Mouse (Mus musculus): Measurements from ENCODE around the gene Tmub2. TPM values are rescaled to one million over a fixed set of nuclear protein-coding genes. Genes with fewer than 3 reads are reported as not detected.

Gene Tmub2
- total RNA-seq, 2 experiments from 2014 or later: 13.9 to 15.7 TPM

- TF ChIP-seq CTCF (IDR thresholded peaks at IDR 0.05): no peak
- Histone ChIP-seq H3K4me3 (no peak overlapping the region), H3K27ac (no peak overlapping the region)
- intact Hi-C loops (cut with DNase I): no loop called here
- DNase-seq: no peak
Measured at GRCm38 (mm10) chr11:102323516-102323915, 38.8 kb downstream of the Tmub2 start.

- peak; percentile 34 for DNase-seq
- Histone ChIP-seq H3K27ac (no peak overlapping the region), H3K4me3 (no peak overlapping the region)
- TF ChIP-seq CTCF (IDR thresholded peaks at IDR 0.05): no peak
- intact Hi-C loops (cut with DNase I): no loop called here
Measured at GRCm38 (mm10) chr11:102327250-102327649, 42.5 kb downstream of the Tmub2 start.

DNA sequence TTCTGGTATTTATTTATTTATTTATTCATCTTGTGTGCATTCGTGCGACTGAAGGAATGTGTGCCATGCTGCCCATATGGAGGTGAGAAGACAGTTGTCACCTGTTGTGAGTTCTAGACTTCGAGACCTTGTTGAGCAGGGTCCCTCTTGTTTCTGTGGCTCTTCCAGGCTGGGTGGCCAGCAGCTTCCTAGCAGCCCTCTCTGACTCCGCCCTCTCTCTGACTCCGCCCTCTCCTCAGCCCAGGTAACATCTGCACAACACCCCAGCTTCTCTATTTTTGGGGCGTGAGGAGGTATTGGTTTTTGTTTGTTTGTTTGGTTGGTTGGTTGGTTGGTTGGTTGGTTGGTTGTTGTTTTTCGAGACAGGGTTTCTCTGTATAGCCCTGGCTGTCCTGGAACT, 43.1 kb downstream of the Tmub2 start:
- intact Hi-C loops (cut with DNase I): no loop called here
- DNase-seq: no peak
- Histone ChIP-seq H3K4me3 (no peak overlapping the region), H3K27ac (no peak overlapping the region)
- no peak for TF ChIP-seq CTCF (IDR thresholded peaks at IDR 0.05)

DNA sequence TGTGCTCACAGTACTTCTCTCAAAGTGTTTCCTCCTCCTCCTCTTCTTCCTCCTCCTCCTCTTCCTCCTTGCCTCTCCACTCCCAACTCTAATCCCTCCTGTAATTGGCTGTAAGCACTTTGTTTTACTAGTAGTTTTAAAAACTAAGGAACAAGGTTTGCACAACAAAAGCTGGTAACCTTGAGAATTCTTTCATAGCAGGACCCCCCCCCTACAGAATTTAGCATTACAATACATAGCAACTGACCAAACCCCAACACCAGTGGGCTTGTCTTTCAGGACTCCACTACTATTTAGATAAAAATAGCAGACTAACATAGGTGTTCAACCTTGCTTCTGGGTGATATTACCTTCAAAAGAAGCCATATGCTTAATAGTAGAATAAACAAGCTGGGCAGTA, 44.8 kb downstream of the Tmub2 start:
- Histone ChIP-seq H3K4me3 (no peak overlapping the region), H3K27ac (no peak overlapping the region)
- DNase-seq: no peak
- intact Hi-C loops (cut with DNase I): no loop called here
- TF ChIP-seq CTCF (IDR thresholded peaks at IDR 0.05): no peak

DNA sequence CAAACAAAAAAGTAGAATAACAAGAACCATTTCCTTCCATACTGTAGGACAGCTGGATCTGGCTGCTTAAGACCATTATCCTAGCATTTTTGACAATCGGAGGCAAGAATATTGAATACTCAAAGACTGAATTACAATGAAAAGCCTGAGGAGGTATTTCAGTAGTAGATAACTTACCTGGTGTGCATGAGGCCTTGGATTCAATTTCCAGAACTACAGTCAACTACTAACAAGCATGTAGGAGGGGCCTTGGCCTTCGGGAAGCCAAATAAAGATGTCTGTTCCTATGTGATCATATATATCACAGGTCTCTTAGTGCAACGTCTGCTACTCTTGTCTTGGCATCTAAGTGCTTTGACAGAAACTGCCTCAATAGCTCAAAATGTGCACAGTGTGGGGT, 45.3 kb downstream of the Tmub2 start:
- Histone ChIP-seq H3K27ac (no peak overlapping the region), H3K4me3 (no peak overlapping the region)
- intact Hi-C loops (cut with DNase I): no loop called here
- no peak for DNase-seq
- no peak for TF ChIP-seq CTCF (IDR thresholded peaks at IDR 0.05)

DNA sequence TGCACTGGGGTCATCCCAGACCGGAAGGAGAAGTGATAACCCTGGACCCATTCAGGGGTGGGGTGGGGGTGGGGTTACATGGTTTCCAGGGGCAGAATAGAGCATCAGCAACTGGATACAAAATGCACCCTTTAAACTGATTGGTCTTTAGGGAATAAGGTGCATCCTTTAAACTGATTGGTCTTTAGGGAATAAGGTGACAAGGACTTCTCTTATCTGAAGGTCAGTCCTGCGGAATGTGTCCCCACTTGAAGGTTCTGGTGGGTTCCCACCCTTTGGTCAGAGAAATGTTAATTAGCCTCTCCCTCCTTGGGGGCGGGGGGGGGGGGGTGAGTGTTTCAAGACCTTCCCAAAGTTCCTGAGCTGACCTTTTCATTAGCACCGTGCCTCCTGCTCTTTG, 47.1 kb downstream of the Tmub2 start:
- Histone ChIP-seq H3K4me3 (no peak overlapping the region), H3K27ac (no peak overlapping the region)
- intact Hi-C loops (cut with DNase I): no loop called here
- no peak for TF ChIP-seq CTCF (IDR thresholded peaks at IDR 0.05)
- no peak for DNase-seq

- no peak for DNase-seq
- Histone ChIP-seq H3K27ac (no peak overlapping the region), H3K4me3 (no peak overlapping the region)
- no peak for TF ChIP-seq CTCF (IDR thresholded peaks at IDR 0.05)
- intact Hi-C loops (cut with DNase I): no loop called here
Measured at GRCm38 (mm10) chr11:102333061-102333460, 48.3 kb downstream of the Tmub2 start.

DNA sequence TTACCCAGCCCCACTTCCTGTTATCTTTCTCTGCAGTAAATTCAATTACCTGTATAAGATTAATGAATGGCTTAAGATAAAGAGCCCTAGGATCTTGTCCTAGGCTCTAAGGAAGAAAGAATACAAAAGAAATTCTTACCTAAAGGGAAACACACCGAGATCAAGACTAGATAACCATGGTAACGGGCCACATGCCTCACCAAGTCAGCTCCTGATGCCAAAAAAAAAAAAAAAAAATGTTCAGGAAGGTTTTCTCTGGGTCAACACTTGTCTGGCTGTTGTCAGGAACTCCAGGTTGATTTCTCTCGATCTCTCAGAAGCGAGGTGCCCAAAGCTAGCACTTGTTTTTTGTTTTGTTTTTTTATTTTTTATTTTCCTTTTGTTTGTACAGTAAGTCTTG, 49.3 kb downstream of the Tmub2 start:
- intact Hi-C loops (cut with DNase I): no loop called here
- no peak overlapping the region for H3K4me3 ChIP-seq
- no peak for DNase-seq
- H3K27ac ChIP-seq: no peak overlapping the region
- TF ChIP-seq CTCF (IDR thresholded peaks at IDR 0.05): no peak

DNA sequence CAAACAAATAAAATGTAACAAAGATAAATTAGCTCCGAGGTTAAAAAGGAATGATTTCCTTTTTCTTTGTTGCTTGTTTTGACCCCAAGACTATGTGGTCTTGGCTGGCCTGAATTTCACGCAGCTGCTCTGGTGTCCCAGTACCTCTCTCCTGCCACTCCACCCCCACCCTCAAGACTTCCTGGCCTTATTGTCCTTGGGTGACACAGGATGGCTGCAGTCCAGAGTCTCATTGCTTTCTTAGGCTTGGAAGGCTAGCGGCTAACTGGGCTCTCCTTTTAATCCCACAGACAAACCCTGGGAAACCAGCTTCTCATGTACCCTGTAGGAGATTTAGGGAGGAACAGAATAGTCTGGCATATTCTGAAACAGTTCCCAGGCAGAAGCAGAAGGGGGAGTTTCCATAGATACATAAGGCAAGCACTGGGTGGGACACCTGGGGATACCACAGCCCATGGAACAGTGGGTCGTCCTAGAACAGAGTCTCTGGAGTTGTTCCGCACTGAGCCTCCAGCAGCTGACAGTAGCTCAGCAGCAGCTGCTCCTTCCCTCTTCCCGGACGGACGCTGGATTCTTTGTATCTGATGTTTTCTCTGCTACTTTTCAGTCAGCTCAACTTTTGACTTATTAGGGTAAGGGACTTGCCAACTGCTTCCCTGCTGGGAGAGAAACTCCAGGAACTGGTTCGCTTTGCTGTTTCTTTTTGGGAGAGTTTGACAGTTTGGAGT, 50.4 kb downstream of the Tmub2 start:
- H3K4me3 ChIP-seq: peak overlapping the region; percentile 5; the same call in 1 of the 2 replicates
- no peak for TF ChIP-seq CTCF (IDR thresholded peaks at IDR 0.05)
- H3K27ac ChIP-seq: peak overlapping the region; percentile 71
- intact Hi-C loops (cut with DNase I): loop anchor here (5.0 kb wide), 1 partner anchor 67 kb away; no protein-coding TSS in a partner anchor
- peak; percentile 67 for DNase-seq

- intact Hi-C loops (cut with DNase I): loop anchor here (5.0 kb wide), 1 partner anchor 66 kb away; no protein-coding TSS in a partner anchor
- no peak for DNase-seq
- Histone ChIP-seq H3K4me3 (no peak overlapping the region), H3K27ac (no peak overlapping the region)
- no peak for TF ChIP-seq CTCF (IDR thresholded peaks at IDR 0.05)
Measured at GRCm38 (mm10) chr11:102336191-102336590, 51.5 kb downstream of the Tmub2 start.

- intact Hi-C loops (cut with DNase I): loop anchor here (5.0 kb wide), 1 partner anchor 64 kb away; no protein-coding TSS in a partner anchor
- Histone ChIP-seq H3K27ac (peak overlapping the region; percentile 24; the same call in 1 of the 2 replicates), H3K4me3 (no peak overlapping the region)
- no peak for TF ChIP-seq CTCF (IDR thresholded peaks at IDR 0.05)
- DNase-seq: no peak
Measured at GRCm38 (mm10) chr11:102337921-102338320, 53.2 kb downstream of the Tmub2 start.

DNA sequence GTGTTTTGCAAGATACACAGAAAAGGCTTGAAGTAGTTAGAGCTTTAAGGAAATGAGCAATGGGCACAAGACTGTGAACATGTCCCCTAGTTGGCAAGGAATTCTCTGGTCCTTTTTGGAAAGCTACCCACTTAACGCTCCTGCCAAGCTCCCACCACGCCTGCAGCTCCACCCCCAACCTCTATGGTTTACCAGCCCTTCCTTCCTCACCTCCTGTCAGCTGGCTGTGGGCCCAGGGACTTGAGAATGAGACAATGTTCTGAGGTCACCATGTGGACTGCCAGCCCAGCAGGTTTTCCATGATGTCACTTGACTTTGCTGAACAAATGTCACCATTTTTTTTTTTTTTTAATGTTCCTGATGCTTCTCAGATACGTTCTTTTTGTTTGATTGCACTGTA, 53.8 kb downstream of the Tmub2 start:
- peak overlapping the region; percentile 25 for H3K27ac ChIP-seq
- DNase-seq: peak; percentile 72
- no peak overlapping the region for H3K4me3 ChIP-seq
- intact Hi-C loops (cut with DNase I): loop anchor here (5.0 kb wide), 1 partner anchor 64 kb away; no protein-coding TSS in a partner anchor
- no peak for TF ChIP-seq CTCF (IDR thresholded peaks at IDR 0.05)

Other genes with a start within 250 kb of the Tmub2 start
- gene Cd300lg, start 243.4 kb upstream of the Tmub2 start, total RNA-seq (2021): 10 to 100 TPM; 17.6 to 18.9 TPM
- 1 to 10 TPM; 1.2 TPM for gene Mpp2, start 196.4 kb upstream of the Tmub2 start, total RNA-seq (2021)
- not detected for gene Ppy, start 183.6 kb upstream of the Tmub2 start, total RNA-seq (2021)
- gene Pyy, start 177.1 kb upstream of the Tmub2 start, total RNA-seq (2021): not detected
- gene Nags, start 139.4 kb upstream of the Tmub2 start, total RNA-seq (2021): not detected
- 10 to 100 TPM in 1 of 2 experiments, 1 to 10 TPM in 1; 9.8 to 10.2 TPM for gene Tmem101, start 128.5 kb upstream of the Tmub2 start, total RNA-seq (2021)
- gene Lsm12, start 99.6 kb upstream of the Tmub2 start, total RNA-seq (2021): 100 to 1,000 TPM in 1 of 2 experiments, 10 to 100 TPM in 1; 95.3 to 106 TPM
- 10 to 100 TPM; 50.3 to 53.0 TPM for gene G6pc3, start 95.3 kb upstream of the Tmub2 start, total RNA-seq (2021)
- 10 to 100 TPM; 78.3 to 78.7 TPM for gene Hdac5, start 54.8 kb upstream of the Tmub2 start, total RNA-seq (2021)
- gene BC030867, start 36.0 kb upstream of the Tmub2 start, total RNA-seq (2021): not detected
- gene Asb16, start 16.2 kb upstream of the Tmub2 start, total RNA-seq (2021): 10 to 100 TPM; 78.2 to 80.4 TPM
- gene Atxn7l3, start 11.7 kb downstream of the Tmub2 start, total RNA-seq (2021): 10 to 100 TPM; 12.0 to 12.6 TPM
- 10 to 100 TPM; 37.8 to 40.4 TPM for gene Ubtf, start 34.8 kb downstream of the Tmub2 start, total RNA-seq (2021)
- under 1 TPM in 1 of 2 experiments, not detected in 1; 0.06 TPM for gene Slc4a1, start 81.3 kb downstream of the Tmub2 start, total RNA-seq (2021)
- gene Rundc3a, start 108.5 kb downstream of the Tmub2 start, total RNA-seq (2021): not detected
- gene Slc25a39, start 123.0 kb downstream of the Tmub2 start, total RNA-seq (2021): 10 to 100 TPM; 51.4 to 76.4 TPM
- 10 to 100 TPM; 12.6 to 32.3 TPM for gene Grn, start 145.4 kb downstream of the Tmub2 start, total RNA-seq (2021)
- gene Fam171a2, start 162.8 kb downstream of the Tmub2 start, total RNA-seq (2021): 1 to 10 TPM in 1 of 2 experiments, under 1 TPM in 1; 0.66 to 1.1 TPM
- 1 to 10 TPM in 1 of 2 experiments, under 1 TPM in 1; 0.51 to 2.7 TPM for gene Itga2b, start 185.2 kb downstream of the Tmub2 start, total RNA-seq (2021)

All from gastrocnemius, adult 2 months (tissue).